Mouse (Mus musculus) testis, adult 2 months (tissue): ENCODE data around the gene Olfr420. TPM values are rescaled to one million over a fixed set of nuclear protein-coding genes. Genes with fewer than 3 reads are reported as not detected.

Experiments
- H3K27ac ChIP-seq: fragments of 200-500 bp; 2 replicates; pipeline ENCODE4 v1.5.1; 2012; ENCODE audit warnings: low read depth, low read length; ENCODE audit not compliant: control insufficient read depth, insufficient read depth
- H3K27me3 ChIP-seq: fragments of 200-500 bp; 2 replicates; pipeline ENCODE4 v1.6.1; 2012; ENCODE audit warnings: mild to moderate bottlenecking, low read length, moderate library complexity; ENCODE audit not compliant: control insufficient read depth, insufficient read depth
- H3K36me3 ChIP-seq: fragments of 200-500 bp; 2 replicates; pipeline ENCODE4 v1.6.1; 2012; ENCODE audit warnings: mild to moderate bottlenecking, low read length; ENCODE audit not compliant: control insufficient read depth, insufficient read depth
- H3K4me1 ChIP-seq: fragments of 200-500 bp; 2 replicates; pipeline ENCODE4 v1.6.1; 2012; ENCODE audit warnings: low read length; ENCODE audit not compliant: control insufficient read depth, insufficient read depth
- H3K4me3 ChIP-seq: fragments of 200-500 bp; 2 replicates; pipeline ENCODE4 v1.5.1; 2012; ENCODE audit warnings: low read depth, mild to moderate bottlenecking, low read length, moderate library complexity, mixed read lengths; ENCODE audit not compliant: control insufficient read depth
- CTCF ChIP-seq: fragments of 200-500 bp; IDR thresholded peaks from 2 replicates; pipeline ENCODE4 v1.5.1; 2012; ENCODE audit warnings: low read depth, mild to moderate bottlenecking, inconsistent platforms, low read length, moderate library complexity; ENCODE audit not compliant: control insufficient read depth, insufficient read depth, insufficient replicate concordance
- POLR2A ChIP-seq: fragments of 200-500 bp; IDR thresholded peaks from 2 replicates; pipeline ENCODE4 v1.6.1; 2012; ENCODE audit warnings: low read depth, mild to moderate bottlenecking, inconsistent platforms, low read length, moderate library complexity; ENCODE audit not compliant: control insufficient read depth
- polyA plus RNA-seq: library from polyadenylated mRNA; depleted of rRNA; stranded (reverse); fragments of >200 nt; gene quantifications from 2 replicates; pipeline ENCODE4 v1.2.3, GENCODE M21; 2012; rRNA removed

The Olfr420 gene
- polyA plus RNA-seq: not detected in 2 replicates

- no peak within 1 kb of the TSS for H3K27ac ChIP-seq
- H3K4me1 ChIP-seq: no peaks in the 10 kb centered on the region
- H3K27me3 ChIP-seq: no peaks in the 10 kb centered on the region
- H3K36me3 ChIP-seq: no peaks in the 10 kb centered on the region
- no peak within 1 kb of the TSS for H3K4me3 ChIP-seq
- TF ChIP-seq CTCF: no peak
- TF ChIP-seq POLR2A: no peak
Observed at GRCm38 (mm10) chr1:174155333-174155732, at the start of gene Olfr420. Gene Olfr420, plus strand, starts transcription at chr1:174155633.

GRCm38 (mm10) chr1:174121062-174121461, 34.4 kb upstream of the Olfr420 start, which contains the start of gene Olfr231:
Gene Olfr231, minus strand, starts transcription at chr1:174121162.
- TF ChIP-seq POLR2A (no peak), CTCF (no peak)
- no peaks in the 10 kb centered on the region for H3K4me1 ChIP-seq
- no peak within 1 kb of the TSS for H3K4me3 ChIP-seq
- H3K27ac ChIP-seq: no peak within 1 kb of the TSS
- H3K36me3 ChIP-seq: no peaks in the 10 kb centered on the region
- no peaks in the 10 kb centered on the region for H3K27me3 ChIP-seq

- H3K36me3 ChIP-seq: no peaks in the 10 kb centered on the region
- no peak within 1 kb of the TSS for H3K27ac ChIP-seq
- H3K4me3 ChIP-seq: no peak within 1 kb of the TSS
- no peaks in the 10 kb centered on the region for H3K27me3 ChIP-seq
- H3K4me1 ChIP-seq: no peaks in the 10 kb centered on the region
- TF ChIP-seq CTCF (no peak), POLR2A (no peak)
Observed at GRCm38 (mm10) chr1:174131217-174131616, 24.2 kb upstream of the Olfr420 start, which contains the start of gene Olfr424. Gene Olfr424, plus strand, starts transcription at chr1:174131517.

- no peaks in the 10 kb centered on the region for H3K36me3 ChIP-seq
- no peak overlapping the region for H3K27ac ChIP-seq
- no peak overlapping the region for H3K4me3 ChIP-seq
- H3K27me3 ChIP-seq: no peaks in the 10 kb centered on the region
- TF ChIP-seq POLR2A (no peak), CTCF (no peak)
- no peaks in the 10 kb centered on the region for H3K4me1 ChIP-seq
Observed at GRCm38 (mm10) chr1:174131999-174132398, 23.4 kb upstream of the Olfr420 start.

GRCm38 (mm10) chr1:174141384-174141783, 14.0 kb upstream of the Olfr420 start:
- Histone ChIP-seq H3K4me3 (no peak overlapping the region), H3K27ac (no peak overlapping the region), H3K27me3 (no peaks in the 10 kb centered on the region), H3K36me3 (no peaks in the 10 kb centered on the region), H3K4me1 (no peaks in the 10 kb centered on the region)
- TF ChIP-seq CTCF: no peak
- no peak for TF ChIP-seq POLR2A

- no peak for TF ChIP-seq POLR2A
- no peak for TF ChIP-seq CTCF
- H3K27ac ChIP-seq: no peak overlapping the region
- no peaks in the 10 kb centered on the region for H3K27me3 ChIP-seq
- no peaks in the 10 kb centered on the region for H3K4me1 ChIP-seq
- H3K4me3 ChIP-seq: no peak overlapping the region
- H3K36me3 ChIP-seq: no peaks in the 10 kb centered on the region
Observed at GRCm38 (mm10) chr1:174146696-174147095, 8.7 kb upstream of the Olfr420 start.

- no peak overlapping the region for H3K4me3 ChIP-seq
- no peaks in the 10 kb centered on the region for H3K36me3 ChIP-seq
- TF ChIP-seq POLR2A (no peak), CTCF (no peak)
- no peak overlapping the region for H3K27ac ChIP-seq
- no peaks in the 10 kb centered on the region for H3K27me3 ChIP-seq
- no peaks in the 10 kb centered on the region for H3K4me1 ChIP-seq
Observed at GRCm38 (mm10) chr1:174149289-174149688, 6.1 kb upstream of the Olfr420 start.

GRCm38 (mm10) chr1:174157622-174158021, 2.2 kb downstream of the Olfr420 start:
- H3K4me1 ChIP-seq: no peaks in the 10 kb centered on the region
- H3K27me3 ChIP-seq: no peaks in the 10 kb centered on the region
- TF ChIP-seq POLR2A (no peak), CTCF (no peak)
- no peak overlapping the region for H3K27ac ChIP-seq
- no peaks in the 10 kb centered on the region for H3K36me3 ChIP-seq
- H3K4me3 ChIP-seq: no peak overlapping the region
